Mouse (Mus musculus) forebrain, embryonic 13.5 days (tissue): ENCODE results near the gene St14. TPM values are rescaled to one million over a fixed set of nuclear protein-coding genes. Genes with fewer than 3 reads are reported as not detected.
A peak's percentile ranks its signal among the peaks of the same experiment; 100 is the strongest.
"Not testable (repeated sequence)": the region's sequence is repeated elsewhere in the genome, so short reads cannot be mapped to it uniquely, and the experiment has no call there.

Source experiments
- ATAC-seq: fragments of 200-750 bp; cut with Nextera tagmentation; 2 replicates; pipeline ENCODE4 v1.8.0; 2017
- H3K27ac ChIP-seq: fragments of 300-500 bp; sonication (generic); 2 replicates; pipeline ENCODE4 v1.5.1; 2015; ENCODE audit warnings: inconsistent platforms, mild to moderate bottlenecking, moderate library complexity
- H3K27me3 ChIP-seq: fragments of 300-500 bp; sonication (generic); 2 replicates; pipeline ENCODE4 v1.6.1; 2015; ENCODE audit warnings: mild to moderate bottlenecking, inconsistent platforms
- H3K36me3 ChIP-seq: fragments of 300-500 bp; sonication (generic); 2 replicates; pipeline ENCODE4 v1.6.1; 2015; ENCODE audit warnings: mild to moderate bottlenecking, inconsistent platforms; ENCODE audit not compliant: poor library complexity, severe bottlenecking
- H3K4me1 ChIP-seq: fragments of 300-500 bp; sonication (generic); 2 replicates; pipeline ENCODE4 v1.6.1; 2015; ENCODE audit warnings: inconsistent platforms
- H3K4me2 ChIP-seq: fragments of 300-500 bp; sonication (generic); 2 replicates; pipeline ENCODE4 v1.6.1; 2015; ENCODE audit warnings: inconsistent platforms, mild to moderate bottlenecking, moderate library complexity
- H3K4me3 ChIP-seq: fragments of 300-500 bp; sonication (generic); 2 replicates; pipeline ENCODE4 v1.5.1; 2015; ENCODE audit warnings: mild to moderate bottlenecking, inconsistent platforms
- H3K9ac ChIP-seq: fragments of 300-500 bp; sonication (generic); 2 replicates; pipeline ENCODE4 v1.6.1; 2015; ENCODE audit warnings: mild to moderate bottlenecking, inconsistent platforms
- H3K9me3 ChIP-seq: fragments of 300-500 bp; sonication (generic); replicated peaks from 2 replicates; pipeline ENCODE4 v1.6.1; 2016; ENCODE audit warnings: inconsistent platforms
- WGBS: fragments of 180-500 bp; shearing (Covaris S2); methylation state at CpG from one replicate; pipeline ENCODE4 v1.1.7; 2015; 5-methylcytosine and 5-hydroxymethylcytosine counted together
- polyA plus RNA-seq: library from polyadenylated mRNA; unstranded; fragments of >200 nt; fragmentation: Nextera tagmentation; extraction: Ambion mirVana; gene quantifications from 2 replicates; pipeline ENCODE4 v1.2.1, GENCODE M21; 2015

The St14 gene
- polyA plus RNA-seq, result 0.09 and 0.21 TPM in 2 replicates

DNA sequence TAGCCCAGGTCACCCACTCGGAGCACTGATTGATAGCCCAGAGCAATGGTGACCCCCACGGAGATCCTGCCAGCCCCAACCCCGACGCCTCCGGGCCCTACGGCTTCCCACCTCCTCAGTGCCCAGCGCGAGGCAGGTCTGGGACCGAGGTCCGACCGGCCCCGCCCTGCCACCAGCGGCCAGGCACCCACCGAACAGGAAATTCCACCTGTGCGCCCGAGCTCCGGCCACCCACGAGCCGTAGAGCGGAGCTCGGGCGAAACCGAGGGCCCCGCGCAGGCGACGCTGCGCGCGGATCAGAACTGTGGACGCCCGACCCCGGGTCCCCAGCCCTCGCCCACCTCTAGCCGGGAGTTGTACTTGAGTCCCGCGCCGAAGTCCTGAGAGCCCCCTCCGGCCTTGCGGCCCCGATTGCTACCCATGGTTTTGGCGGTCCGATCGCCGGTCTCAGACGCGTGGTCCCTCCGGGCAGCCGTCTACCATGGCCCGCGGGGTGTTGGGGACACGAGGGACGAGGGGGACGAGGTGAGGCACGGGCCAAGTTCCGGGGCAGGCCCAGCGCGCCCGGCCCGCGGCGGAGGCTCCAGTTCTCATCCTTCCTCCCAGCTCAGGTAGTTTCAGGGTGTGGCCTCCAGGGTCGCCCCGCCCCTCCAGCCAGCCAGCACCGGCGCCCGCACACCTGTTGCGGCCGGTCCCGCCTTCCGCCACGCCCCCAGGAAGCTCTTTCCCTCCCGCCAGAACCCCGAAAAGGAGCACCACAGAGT lies at the start of gene St14:
Gene St14, minus strand, starts transcription at position 649 of the 764 bp plus-strand sequence.
- H3K27me3 ChIP-seq, result peaks cover 69% of the 10 kb centered on the region
- under 1% methylated on average over 67 of the region's 74 CpGs for WGBS
- ATAC-seq, result peak; percentile 45; the same call in 1 of the 2 replicates
- H3K9ac ChIP-seq, result peak within 1 kb of the TSS; percentile 48
- no peaks in the 10 kb centered on the region for H3K9me3 ChIP-seq
- no peaks in the 10 kb centered on the region for H3K36me3 ChIP-seq
- H3K4me1 ChIP-seq, result peaks cover 16% of the 10 kb centered on the region
- no peak within 1 kb of the TSS for H3K27ac ChIP-seq
- peak within 1 kb of the TSS; percentile 82 for H3K4me2 ChIP-seq
- H3K4me3 ChIP-seq, result peak within 1 kb of the TSS; percentile 45

DNA sequence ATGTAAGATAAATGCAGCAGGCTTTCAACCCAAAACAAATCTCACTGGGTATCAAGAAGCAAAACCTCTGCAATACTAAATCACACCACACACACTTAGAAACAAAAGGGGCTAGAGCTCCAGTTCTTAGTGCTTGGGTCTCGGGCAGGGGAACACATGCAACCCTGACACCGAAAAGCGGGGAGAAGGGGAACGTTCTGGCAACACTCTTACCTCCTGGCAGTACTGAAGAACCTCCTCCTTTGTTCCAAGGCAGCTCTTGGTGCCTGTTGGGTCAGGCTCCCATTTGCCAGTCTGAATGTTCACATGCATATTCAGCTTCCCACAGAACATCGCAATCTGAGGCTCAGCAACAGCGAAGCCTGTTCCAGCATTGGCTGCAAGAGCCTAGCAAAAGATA lies 46.0 kb upstream of the St14 start:
- Histone ChIP-seq H3K4me3 (no peak overlapping the region), H3K4me1 (peaks cover 43% of the 10 kb centered on the region), H3K4me2 (no peak overlapping the region), H3K36me3 (0 out of 2 replicates have a peak, but pooled peaks cover 9% of the 10 kb centered on the region), H3K27ac (peak overlapping the region; percentile 55), H3K9ac (no peak overlapping the region), H3K27me3 (no peaks in the 10 kb centered on the region), H3K9me3 (no peaks in the 10 kb centered on the region)
- 86% methylated on average over 6 of the region's 6 CpGs for WGBS
- ATAC-seq, result no peak

DNA sequence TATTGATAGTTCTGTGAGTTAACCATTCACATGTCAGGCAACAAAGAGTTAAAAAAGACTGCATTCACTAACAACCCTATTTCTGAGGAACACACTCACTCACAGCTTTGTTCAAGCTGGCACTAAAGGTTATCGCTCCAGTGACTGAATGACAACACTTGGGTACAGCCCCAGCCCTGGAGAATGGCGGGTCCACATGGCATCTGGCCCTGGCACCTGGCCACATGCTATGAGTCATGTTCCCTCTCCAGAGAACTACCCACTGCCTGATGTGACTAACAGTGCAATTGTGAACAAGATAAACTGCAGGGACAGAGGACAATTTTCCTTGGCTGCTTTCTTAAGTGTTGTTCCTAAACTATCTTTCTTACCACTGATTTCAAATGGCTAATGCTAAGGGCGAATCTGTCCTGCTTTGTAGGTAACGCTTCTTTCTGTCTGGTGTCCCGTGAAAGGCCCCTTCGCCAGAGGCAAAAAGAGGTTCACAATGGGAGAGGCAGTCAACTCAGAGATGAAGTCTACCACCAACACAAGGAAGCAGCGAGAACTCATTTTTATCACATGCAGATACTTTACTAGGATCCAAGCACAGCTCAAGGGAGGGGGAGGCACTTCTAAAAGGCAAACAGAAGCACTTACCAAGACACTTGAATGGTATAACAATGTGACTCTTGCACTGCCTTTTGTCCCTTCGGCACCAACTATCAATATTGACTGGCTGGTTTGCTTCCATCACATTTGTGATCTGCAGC lies 44.9 kb upstream of the St14 start:
- Histone ChIP-seq H3K9ac (no peak overlapping the region), H3K36me3 (peaks cover 14% of the 10 kb centered on the region; the same call in 1 of the 2 replicates), H3K9me3 (no peaks in the 10 kb centered on the region), H3K4me1 (peaks cover 40% of the 10 kb centered on the region), H3K27me3 (no peaks in the 10 kb centered on the region), H3K27ac (peak overlapping the region; percentile 77), H3K4me3 (no peak overlapping the region), H3K4me2 (0 out of 2 replicates have a peak overlapping the region, but pooled peaks have one; percentile 3)
- ATAC-seq, result peak; percentile 92
- 65% methylated on average over 8 of the region's 8 CpGs for WGBS

DNA sequence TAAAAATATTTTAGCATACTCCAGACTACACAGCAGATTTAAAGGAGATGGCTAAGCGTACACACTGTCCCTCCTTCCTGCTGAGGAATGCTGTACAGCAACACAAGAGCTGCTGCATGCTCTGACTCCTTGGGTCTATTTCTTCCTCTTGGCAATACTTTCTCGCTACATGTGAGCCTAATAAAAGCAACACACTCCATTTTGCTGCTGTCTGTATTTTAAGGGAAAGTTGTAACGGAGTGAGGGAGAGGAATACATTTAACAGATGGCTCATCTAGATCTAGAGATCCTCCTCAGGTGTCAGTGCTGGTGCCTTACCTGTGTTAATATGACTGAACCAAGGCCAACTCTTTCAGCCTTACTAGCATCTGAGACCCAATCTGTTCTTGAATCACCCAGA lies 44.3 kb upstream of the St14 start:
- ATAC-seq, result peak; percentile 22; the same call in 1 of the 2 replicates
- 73% methylated on average over 3 of the region's 3 CpGs for WGBS
- Histone ChIP-seq H3K27ac (peak overlapping the region; percentile 77), H3K4me1 (peaks cover 39% of the 10 kb centered on the region), H3K9ac (no peak overlapping the region), H3K36me3 (peaks cover 18% of the 10 kb centered on the region; the same call in 1 of the 2 replicates), H3K4me2 (0 out of 2 replicates have a peak overlapping the region, but pooled peaks have one; percentile 3), H3K4me3 (no peak overlapping the region), H3K27me3 (no peaks in the 10 kb centered on the region), H3K9me3 (no peaks in the 10 kb centered on the region)

DNA sequence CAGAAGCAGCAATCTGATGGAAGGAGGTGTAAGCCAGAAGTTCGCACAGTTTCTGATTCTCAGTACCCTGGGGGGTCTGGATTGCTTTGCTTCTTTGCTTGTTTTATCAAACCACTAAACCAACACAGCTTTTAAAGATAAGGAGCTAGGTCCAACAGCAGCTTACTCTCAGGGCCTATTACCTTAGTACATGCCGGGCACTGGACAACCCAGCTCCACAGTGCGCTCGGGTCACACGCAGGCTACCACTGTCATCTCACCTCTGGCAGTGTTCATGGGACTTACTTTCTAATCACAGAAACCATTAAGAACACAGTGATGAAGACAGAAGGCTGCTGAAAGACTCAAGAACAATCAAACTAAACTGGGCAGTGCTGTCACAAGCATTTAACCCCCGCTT lies 43.7 kb upstream of the St14 start:
- H3K9ac ChIP-seq, result no peak overlapping the region
- H3K4me3 ChIP-seq, result no peak overlapping the region
- no peaks in the 10 kb centered on the region for H3K9me3 ChIP-seq
- no peak overlapping the region for H3K4me2 ChIP-seq
- ATAC-seq, result no peak
- H3K27me3 ChIP-seq, result no peaks in the 10 kb centered on the region
- 87% methylated on average over 6 of the region's 6 CpGs for WGBS
- peak overlapping the region; percentile 40; the same call in 1 of the 2 replicates for H3K27ac ChIP-seq
- H3K4me1 ChIP-seq, result peaks cover 39% of the 10 kb centered on the region
- H3K36me3 ChIP-seq, result peaks cover 20% of the 10 kb centered on the region; the same call in 1 of the 2 replicates

DNA sequence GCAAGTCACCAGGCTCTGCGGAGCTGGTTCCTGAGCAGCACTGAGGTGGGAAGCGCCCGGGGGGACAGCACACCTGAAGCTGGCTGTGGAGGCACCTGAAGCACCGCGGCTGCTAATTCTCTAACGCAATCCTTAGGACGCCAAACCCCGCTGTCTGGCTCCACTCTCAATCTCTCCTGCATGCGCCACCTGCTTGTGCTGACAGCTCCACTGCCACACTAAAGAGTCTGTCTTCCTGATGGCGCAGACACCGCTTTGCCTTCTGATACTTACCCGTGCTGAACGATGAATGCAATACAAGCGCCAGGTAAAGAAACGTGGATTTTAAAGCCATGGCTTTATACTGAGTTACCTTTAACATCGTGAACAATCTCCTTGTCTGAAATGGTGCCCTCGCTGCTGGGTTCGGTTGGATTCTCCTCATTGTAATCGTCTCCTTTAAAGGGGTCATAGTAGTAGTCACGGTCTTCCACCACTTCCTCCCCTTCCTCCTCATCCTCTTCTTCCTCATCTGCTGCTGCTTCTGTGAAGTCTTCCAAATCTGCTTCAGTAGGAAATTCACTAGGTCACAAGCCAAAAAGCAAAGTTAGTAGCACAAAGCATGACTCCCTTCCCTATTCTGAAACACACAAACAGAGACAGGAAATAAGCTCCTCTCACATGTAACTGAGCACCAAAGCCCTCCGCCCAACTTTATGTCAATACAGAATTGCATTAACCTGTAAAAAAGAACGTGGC lies 36.9 kb upstream of the St14 start:
- peaks cover 61% of the 10 kb centered on the region for H3K36me3 ChIP-seq

DNA sequence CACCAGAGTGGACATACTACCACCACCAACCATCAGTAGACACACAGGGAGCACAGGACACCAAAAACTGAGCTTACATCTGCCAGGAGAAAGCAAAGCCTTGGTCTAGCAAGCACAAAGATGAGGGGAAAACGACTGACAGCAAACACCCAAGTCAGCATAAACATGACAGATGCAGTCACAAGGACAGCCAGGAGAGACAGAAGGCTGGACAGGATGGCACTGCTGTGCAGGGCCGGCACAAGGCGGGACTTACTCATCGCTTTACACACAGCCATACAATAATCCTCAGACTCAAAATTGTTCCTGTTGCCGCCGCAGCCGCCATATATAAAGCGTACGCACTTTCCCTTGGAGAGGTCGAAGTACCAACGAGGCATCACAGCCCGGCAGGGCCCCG lies 35.7 kb upstream of the St14 start:
- Histone ChIP-seq H3K27ac (no peak overlapping the region), H3K9me3 (no peaks in the 10 kb centered on the region), H3K27me3 (no peaks in the 10 kb centered on the region), H3K36me3 (peaks cover 72% of the 10 kb centered on the region), H3K4me1 (peaks cover 4% of the 10 kb centered on the region), H3K4me3 (no peak overlapping the region), H3K9ac (no peak overlapping the region), H3K4me2 (no peak overlapping the region)
- no peak for ATAC-seq
- WGBS, result 92% methylated on average over 13 of the region's 13 CpGs

More for the DNA sequence above, 36.9 kb upstream of the St14 start:
- no peak overlapping the region for H3K4me2 ChIP-seq
- no peaks in the 10 kb centered on the region for H3K9me3 ChIP-seq
- peaks cover 4% of the 10 kb centered on the region for H3K4me1 ChIP-seq
- no peak overlapping the region for H3K9ac ChIP-seq
- no peaks in the 10 kb centered on the region for H3K27me3 ChIP-seq
- WGBS, result 94% methylated on average over 22 of the region's 22 CpGs
- ATAC-seq, result no peak
- no peak overlapping the region for H3K27ac ChIP-seq
- no peak overlapping the region for H3K4me3 ChIP-seq

DNA sequence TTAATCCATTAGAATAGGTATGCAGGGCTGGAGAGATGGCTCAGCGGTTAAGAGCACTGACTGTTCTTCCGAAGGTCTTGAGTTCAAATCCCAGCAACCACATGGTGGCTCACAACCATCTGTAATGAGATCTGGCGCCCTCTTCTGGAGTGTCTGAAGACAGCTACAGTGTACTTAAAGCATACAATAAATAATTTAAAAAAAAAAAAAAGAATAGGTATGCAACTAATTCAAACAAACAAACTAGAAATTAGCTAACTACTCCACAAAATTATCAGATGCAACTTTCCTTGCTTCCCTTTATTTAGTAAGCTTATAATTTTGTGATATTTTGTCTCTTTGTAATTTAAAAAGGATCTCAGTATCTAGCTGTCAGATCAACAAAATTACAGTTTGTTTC lies 33.9 kb upstream of the St14 start:
- H3K4me2 ChIP-seq, ATAC-seq, H3K27ac ChIP-seq, H3K27me3 ChIP-seq, H3K9ac ChIP-seq, H3K4me3 ChIP-seq, H3K9me3 ChIP-seq, H3K4me1 ChIP-seq: not testable (repeated sequence)
- WGBS, result 90% methylated on average over 3 of the region's 3 CpGs
- H3K36me3 ChIP-seq, result peaks cover 79% of the 10 kb centered on the region

DNA sequence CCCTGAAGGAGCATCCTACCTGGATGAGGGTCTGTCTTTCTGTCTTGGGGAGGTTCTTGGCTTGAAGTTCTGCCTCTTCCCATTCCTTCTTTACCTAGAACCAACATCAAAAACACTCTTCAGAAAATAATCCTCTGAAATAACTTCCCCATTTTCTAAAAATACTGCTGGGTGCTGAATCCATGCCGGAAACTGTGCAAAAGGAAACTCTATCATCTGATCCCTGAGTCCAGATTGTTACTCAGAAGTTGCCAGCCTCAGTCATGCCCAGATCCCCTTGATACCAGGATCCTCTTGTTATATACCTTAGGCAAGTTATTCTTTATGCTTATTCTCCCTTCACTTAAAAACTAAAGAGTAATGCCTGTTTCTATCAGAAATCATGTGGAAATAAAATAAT lies 31.7 kb upstream of the St14 start:
- H3K36me3 ChIP-seq, result peaks cover 82% of the 10 kb centered on the region
- 96% methylated on average over 1 of the region's 1 CpGs for WGBS
- no peaks in the 10 kb centered on the region for H3K27me3 ChIP-seq
- no peaks in the 10 kb centered on the region for H3K4me1 ChIP-seq
- no peak overlapping the region for H3K9ac ChIP-seq
- no peak overlapping the region for H3K4me2 ChIP-seq
- H3K9me3 ChIP-seq, result no peaks in the 10 kb centered on the region
- no peak for ATAC-seq
- H3K4me3 ChIP-seq, result no peak overlapping the region
- H3K27ac ChIP-seq, result no peak overlapping the region

DNA sequence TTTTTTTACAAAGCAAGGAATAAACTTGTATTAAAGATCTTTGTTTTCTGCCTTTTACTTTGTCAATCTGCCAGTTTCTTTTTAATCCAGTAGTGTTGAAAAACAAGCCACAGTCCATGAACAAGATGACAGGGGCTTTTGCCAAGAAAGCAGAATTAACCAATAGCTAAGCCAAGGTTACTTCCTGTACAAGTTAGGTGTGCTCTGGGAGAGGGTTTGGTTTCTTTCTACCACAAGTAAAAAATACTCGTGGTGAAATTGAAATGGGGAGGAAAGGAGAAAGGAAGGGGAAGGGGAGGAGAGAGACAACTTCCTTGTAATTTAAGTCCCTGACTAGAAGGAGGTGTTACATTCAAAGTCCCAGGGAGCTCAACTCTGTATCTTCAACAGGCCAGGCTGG lies 31.3 kb upstream of the St14 start:
- H3K36me3 ChIP-seq, result peaks cover 82% of the 10 kb centered on the region
- H3K9ac ChIP-seq, result no peak overlapping the region
- no peak for ATAC-seq
- H3K27ac ChIP-seq, result no peak overlapping the region
- no peaks in the 10 kb centered on the region for H3K9me3 ChIP-seq
- H3K27me3 ChIP-seq, result no peaks in the 10 kb centered on the region
- H3K4me2 ChIP-seq, result no peak overlapping the region
- H3K4me3 ChIP-seq, result no peak overlapping the region
- 78% methylated on average over 1 of the region's 1 CpGs for WGBS
- no peaks in the 10 kb centered on the region for H3K4me1 ChIP-seq

DNA sequence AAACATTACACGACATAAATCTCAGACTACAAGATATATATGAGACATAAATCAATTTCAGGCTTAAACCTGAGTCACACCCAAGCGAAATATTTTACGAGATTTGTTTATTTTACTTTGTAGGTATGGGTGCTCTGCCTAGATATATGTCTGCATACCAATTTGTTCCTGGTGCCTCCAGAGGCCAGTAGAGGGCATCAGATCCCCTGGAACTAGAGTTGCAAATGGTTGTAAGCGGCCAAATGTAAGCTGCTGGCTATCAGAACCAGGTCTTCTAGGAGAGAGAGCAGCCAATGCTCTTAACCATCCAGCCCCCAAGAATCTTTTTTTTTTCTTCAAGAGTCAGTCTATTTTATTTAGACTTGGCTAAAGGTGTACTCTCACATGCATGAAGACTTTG lies 28.3 kb upstream of the St14 start:
- Histone ChIP-seq H3K9me3 (no peaks in the 10 kb centered on the region), H3K27me3 (no peaks in the 10 kb centered on the region), H3K4me1 (no peaks in the 10 kb centered on the region), H3K36me3 (peaks cover 91% of the 10 kb centered on the region), H3K9ac (no peak overlapping the region), H3K4me2 (no peak overlapping the region), H3K27ac (no peak overlapping the region), H3K4me3 (no peak overlapping the region)
- no peak for ATAC-seq
- 83% methylated on average over 4 of the region's 4 CpGs for WGBS

DNA sequence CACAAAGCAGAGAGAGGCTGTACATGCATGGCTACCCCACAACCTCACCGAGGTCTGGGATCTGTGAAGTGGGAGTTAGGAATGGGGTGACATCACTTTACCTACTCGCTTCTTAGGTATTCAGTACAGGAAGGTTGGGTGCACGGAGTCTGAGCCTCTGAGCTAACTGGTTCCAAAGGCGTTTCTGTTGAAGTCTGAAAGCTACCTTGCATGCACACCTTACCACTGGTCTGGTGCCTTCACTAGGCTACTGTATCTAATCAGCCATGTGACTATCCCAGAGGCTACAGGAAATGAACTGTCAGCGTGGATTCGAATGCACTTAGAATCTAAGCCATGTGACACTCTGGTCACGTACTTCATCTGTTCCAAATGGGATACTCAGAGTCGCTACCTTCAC lies 24.9 kb upstream of the St14 start:
- Histone ChIP-seq H3K4me1 (no peaks in the 10 kb centered on the region), H3K4me2 (no peak overlapping the region), H3K9ac (no peak overlapping the region), H3K36me3 (peaks cover 92% of the 10 kb centered on the region), H3K27ac (no peak overlapping the region; the same call in 1 of the 2 replicates), H3K27me3 (no peaks in the 10 kb centered on the region), H3K4me3 (no peak overlapping the region), H3K9me3 (no peaks in the 10 kb centered on the region)
- 90% methylated on average over 8 of the region's 8 CpGs for WGBS
- ATAC-seq, result no peak
